Mouse (Mus musculus) spleen, postnatal 36 days (tissue): Measurements from ENCODE around the gene Pla2r1.

Source experiments
- DNase-seq, 2 experiments: peaks; one replicate each; pipeline ENCODE4 v3.0.0; 2022; ENCODE audit warnings: low spot score in 2 of 2, mixed read lengths in 1 of 2

The Pla2r1 gene

DNA sequence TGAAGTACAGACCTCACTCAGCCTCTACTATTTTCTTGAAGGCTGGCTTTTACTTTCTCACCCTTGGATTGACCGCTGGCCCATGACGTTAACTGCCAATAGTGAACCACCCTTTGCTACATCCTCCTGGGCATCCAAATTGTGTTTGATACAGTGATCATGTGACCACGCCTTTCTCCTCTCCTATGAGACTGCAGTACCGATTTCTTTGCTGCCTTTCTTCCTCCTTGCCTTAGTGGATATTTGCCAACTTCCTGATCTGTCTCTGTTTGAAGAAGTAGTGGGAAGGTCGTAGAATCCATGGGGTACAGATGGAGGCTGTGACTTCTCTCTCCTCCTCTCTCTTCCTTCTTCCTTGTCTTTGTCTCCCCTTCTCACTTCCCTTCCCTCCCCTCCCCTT is 147.7 kb downstream of the Pla2r1 start:
- DNase-seq = no peak

DNA sequence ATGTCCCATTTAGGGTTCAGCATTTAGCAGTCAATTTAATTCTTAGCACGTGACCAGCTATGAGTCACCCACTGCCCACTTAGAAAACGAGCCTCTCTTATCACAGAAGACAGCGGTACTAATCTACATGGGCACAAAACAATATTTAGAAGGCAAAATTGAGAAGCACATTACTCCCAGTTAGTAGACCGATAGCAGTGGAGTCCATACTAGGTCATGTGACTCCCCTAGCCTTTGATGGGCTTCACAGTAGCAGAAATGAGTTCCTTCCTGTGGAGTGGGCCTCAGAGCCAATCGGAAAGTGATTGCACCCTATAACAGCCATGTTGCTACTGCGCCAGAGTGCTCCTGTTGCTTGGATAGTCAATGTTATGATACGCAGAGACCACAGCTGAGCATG is 148.3 kb downstream of the Pla2r1 start:
- no peak for DNase-seq

- no peak for DNase-seq
These were observed 151.4 kb downstream of the Pla2r1 start for GRCm38 (mm10) chr2:60401694-60402093.

DNA sequence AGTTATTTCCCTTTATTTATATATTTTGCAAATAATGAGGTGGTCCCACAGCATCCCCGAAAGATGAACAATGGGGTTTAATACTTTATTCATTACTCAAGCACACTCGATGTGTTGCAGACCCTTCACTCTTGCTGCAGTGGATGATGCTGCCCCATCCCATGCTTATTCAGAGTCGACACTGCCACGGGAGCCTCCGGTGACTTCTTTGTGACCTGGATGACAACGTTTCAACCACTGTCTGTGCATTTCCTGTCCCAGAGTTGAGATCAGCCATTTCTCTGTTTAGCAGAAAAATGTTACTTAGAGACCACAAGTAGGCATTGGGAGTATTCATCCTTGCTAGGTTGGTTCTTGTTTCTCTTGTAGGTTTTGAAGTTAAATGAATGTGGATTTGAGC is 159.3 kb downstream of the Pla2r1 start:
- DNase-seq = no peak

DNA sequence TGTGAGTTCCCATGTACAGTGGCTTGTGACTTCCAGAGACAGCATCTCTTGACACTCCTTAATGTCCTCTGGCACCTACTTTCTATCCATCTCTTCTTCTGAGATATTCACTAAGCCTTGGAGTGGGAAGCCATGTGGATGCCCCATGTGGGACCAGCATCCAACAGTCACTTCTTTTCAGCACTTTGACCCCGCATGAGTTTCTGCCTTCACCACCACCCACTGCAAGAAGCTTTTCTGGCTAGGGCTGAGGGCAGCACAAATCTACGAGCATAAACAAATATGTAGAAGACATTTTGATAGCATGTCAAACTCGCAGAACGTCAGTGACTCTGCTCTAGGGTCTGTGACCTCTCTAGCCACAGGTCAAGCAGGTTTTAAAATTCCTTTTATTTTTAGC is 160.8 kb downstream of the Pla2r1 start:
- DNase-seq = no peak

GRCm38 (mm10) chr2:60387363-60387762 is 165.7 kb downstream of the Pla2r1 start:
- DNase-seq = no peak

GRCm38 (mm10) chr2:60386835-60387234 is 166.3 kb downstream of the Pla2r1 start:
- no peak for DNase-seq

GRCm38 (mm10) chr2:60384763-60385085 is 168.4 kb downstream of the Pla2r1 start:
- no peak for DNase-seq

DNA sequence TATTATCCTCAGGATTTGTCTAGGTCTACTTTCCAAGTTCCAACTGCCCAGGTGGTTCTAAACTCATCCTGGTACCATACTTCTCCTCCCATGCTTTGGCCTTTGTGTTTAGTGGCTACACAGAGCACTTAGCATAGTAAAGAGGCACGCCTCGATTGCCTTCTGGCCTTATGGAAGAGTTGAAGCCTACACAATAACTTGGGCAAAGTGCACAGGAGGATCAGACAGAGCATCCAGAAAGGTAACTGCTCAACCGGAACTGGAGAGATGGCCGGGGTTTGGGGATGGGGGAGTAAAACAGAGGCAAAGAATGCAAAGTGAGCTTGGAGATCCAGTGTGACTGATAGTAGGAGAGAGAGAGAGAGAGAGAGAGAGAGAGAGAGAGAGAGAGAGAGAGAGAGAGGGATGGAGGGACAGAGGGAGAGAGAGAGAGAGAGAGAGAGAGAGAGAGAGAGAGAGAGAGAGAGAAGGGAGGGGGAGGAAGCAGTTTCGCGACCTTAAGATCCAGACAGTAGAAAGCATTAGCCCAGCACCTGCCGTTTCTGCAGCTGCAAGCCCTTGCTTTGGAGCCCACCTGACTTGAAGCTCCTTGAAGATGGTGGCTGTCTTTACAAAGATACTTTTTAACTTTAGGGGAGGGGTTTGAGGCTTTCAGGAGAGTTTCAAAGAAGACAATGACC is 168.9 kb downstream of the Pla2r1 start:
- DNase-seq = no peak

DNA sequence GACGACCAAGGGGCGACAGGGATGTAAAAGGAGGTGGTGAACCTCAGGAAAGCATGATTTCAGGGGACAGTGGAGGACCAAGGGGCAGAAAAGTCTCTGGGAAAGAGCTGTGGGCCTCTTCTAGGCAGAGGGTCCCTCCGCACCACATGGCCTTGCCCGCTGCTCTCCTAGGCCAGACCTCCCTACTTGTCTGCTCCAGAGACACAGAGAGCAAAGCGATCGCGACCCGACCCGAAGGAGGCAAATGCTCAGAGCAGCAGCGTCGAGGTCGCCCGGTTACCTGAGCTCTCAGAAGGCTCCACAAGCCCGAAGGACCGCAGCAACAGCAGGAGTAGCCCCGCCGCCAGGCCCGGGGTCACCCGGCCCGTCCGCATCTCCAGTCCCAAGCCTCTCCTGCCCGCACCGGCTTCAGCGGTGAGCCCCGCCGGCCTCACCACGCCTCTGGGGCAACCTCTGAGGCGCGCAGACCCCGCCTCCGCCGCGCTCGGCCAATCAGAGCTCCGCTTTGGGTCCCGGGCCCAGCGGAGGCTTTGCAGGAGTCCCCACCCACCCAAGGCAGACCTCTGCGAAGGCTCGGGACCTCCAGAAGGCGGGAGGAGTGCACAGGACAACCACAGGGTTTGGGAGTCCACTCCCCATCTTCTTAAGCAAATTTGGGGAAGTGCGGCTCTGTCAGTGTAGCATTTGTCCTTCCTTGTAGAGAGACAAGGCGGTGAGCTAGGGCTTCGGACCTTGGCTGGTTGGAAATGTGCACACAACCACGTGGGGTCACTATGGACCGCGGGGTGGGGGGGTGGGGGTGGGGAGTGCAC is 170.0 kb downstream of the Pla2r1 start, which contains the start of gene Ly75:
Gene Ly75, minus strand, starts transcription at position 446 of the 812 bp plus-strand sequence.
- DNase-seq = peak; percentile 87 to 89

DNA sequence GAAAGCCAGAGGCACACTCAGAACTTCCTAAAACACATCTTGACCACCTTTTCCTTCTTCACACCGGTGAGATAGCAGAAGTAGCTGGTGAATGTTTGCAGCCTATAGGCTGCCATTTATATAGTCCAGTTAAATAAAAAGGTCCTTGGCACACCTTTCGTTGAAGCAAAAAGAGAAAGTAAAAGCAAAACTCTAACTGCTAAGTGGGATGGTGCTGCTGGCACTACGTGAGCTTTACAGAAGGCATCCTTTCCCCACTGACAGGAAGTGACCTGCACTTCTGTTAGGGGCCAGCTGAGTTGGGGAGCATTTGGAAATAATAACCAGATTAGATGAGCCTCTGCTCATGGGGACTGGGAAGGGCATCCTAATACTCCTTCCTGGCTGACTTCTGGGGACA is 170.8 kb downstream of the Pla2r1 start:
- DNase-seq = peak; percentile 10 to 31

DNA sequence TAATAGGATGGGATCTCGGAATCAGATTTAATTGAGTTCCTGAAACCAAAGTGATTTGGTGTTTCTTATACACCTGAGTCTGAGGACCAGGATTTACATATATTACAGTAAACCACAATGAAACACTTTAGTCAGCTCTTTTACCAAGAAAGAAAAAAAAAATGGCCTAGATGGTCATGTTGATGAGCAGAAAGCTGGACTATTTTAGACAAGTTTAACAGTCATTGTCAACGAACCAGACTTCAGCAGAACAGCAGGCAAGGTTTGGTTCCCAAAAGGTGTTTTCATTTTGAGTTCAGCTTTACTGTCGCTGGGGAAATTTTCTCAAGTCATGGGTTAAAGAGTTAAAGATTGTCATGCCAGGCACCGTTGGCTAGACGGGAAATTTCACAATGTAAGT is 175.8 kb downstream of the Pla2r1 start:
- no peak for DNase-seq

GRCm38 (mm10) chr2:60375608-60376107 is 177.4 kb downstream of the Pla2r1 start:
- no peak for DNase-seq

- DNase-seq = no peak
These were observed 178.0 kb downstream of the Pla2r1 start for GRCm38 (mm10) chr2:60375126-60375525.

GRCm38 (mm10) chr2:60370188-60370587 is 182.9 kb downstream of the Pla2r1 start:
- DNase-seq = no peak

GRCm38 (mm10) chr2:60369454-60369853 is 183.7 kb downstream of the Pla2r1 start:
- DNase-seq = no peak

- DNase-seq = no peak
These were observed 185.2 kb downstream of the Pla2r1 start for GRCm38 (mm10) chr2:60367871-60368270.
